In the genomic region with DNA sequence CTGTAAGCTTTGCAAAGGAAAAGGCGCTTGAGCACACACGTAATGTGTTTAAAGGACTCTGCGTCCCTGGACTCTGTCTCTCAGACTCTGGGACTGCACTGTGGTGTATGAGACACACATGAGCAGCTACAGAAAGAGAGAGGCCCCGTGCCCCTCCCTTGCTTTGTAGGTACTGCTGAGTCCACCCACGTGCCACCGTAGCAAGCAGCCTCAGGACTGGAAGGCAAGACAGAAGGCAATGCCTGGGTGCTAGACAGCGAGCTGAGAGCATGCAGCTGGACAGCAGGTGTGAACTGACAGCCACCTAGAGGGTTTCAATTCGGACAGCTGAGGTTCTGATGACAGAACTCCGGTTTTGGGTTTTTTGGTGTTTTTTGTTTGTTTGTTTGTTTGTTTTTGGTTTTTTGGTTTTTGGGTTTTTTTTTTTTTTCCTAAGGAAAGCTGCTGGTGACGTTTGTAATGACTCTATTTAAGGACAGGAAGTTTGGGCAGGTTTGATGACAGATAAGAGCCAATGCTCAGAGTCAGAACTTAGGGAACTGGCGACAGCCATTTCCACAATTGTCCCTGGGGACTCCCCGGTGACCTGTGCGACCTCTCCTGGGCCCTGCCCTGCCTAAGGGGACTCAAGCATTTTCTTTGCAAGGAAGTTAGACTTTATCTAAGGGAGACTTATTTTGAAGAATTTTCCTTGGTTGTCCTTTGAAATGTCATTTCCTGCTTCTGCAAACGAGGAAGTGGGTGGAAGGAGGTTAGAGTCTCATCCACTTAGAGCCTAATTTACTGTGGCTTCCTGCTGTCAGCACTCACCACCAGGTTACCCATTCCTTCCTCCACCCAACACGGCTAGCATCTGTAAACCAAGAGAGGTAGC, we compare ENCODE assay signal across 9 mouse cellular contexts.
DNase-seq lines count a peak whose midpoint lies in the region; ATAC-seq and TF ChIP-seq lines count a peak whose summit lies in the region.
"Had no signal": no experiment of that assay in that cellular context is flagged by ENCODE, and none has a peak within 500 bp of the region (broad histone marks: within the 10 kb centered on the region; RNA-seq: fewer than 3 reads in every experiment).

No protein-coding gene starts in this region.

- no peak for TF ChIP-seq CTCF in midbrain, postnatal 0 days (IDR thresholded peaks at IDR 0.05)

- peak; percentile 28 for DNase-seq in cerebellum, adult 18-20 months
- DNase-seq in CD4-positive, CD25-positive, alpha-beta regulatory T cell, adult 2 months (ENCODE audit: low read depth, low spot score): peak; percentile 72
- DNase-seq in heart, adult 8-10 months (ENCODE audit: low spot score): peak; percentile 85
- peak; percentile 67 for DNase-seq in thymus, postnatal 0 days (ENCODE audit: low spot score)
- no peak for DNase-seq in midbrain, postnatal 0 days (ENCODE audit: low spot score)
- DNase-seq in midbrain, embryonic 14.5 days: no peak
- DNase-seq: liver, embryonic 13.5 days had no signal

- no peak for ATAC-seq in cerebellum, adult (ENCODE audit: insufficient number of reproducible peaks, low FRiP score, low TSS enrichment)
- peak; percentile 82 for ATAC-seq in kidney, embryonic 16.5 days (ENCODE audit: low FRiP score, low TSS enrichment)
- ATAC-seq in midbrain, postnatal 0 days (ENCODE audit: low FRiP score): no peak
- ATAC-seq in midbrain, embryonic 14.5 days (ENCODE audit: low FRiP score, low TSS enrichment): no peak

- H3K9ac ChIP-seq in kidney, embryonic 16.5 days (replicated peaks; ENCODE audit: low read length): peak overlapping the region; percentile 16; the same call in 1 of the 2 replicates
- H3K9ac ChIP-seq in midbrain, postnatal 0 days (replicated peaks; ENCODE audit: low read length, poor library complexity, severe bottlenecking): no peak overlapping the region
- H3K9ac ChIP-seq in midbrain, embryonic 14.5 days (replicated peaks; ENCODE audit: low read length): no peak overlapping the region
- H3K9ac ChIP-seq: liver, embryonic 13.5 days had no signal

- peaks cover 23% of the 10 kb centered on the region for H3K4me1 ChIP-seq in kidney, embryonic 16.5 days (ENCODE audit: insufficient read depth, low read length)
- no peaks in the 10 kb centered on the region for H3K4me1 ChIP-seq in midbrain, postnatal 0 days (ENCODE audit: insufficient read depth, low read length)
- no peaks in the 10 kb centered on the region for H3K4me1 ChIP-seq in midbrain, embryonic 14.5 days (ENCODE audit: control insufficient read depth, insufficient read depth, low read length)

- WGBS in kidney, embryonic 16.5 days: 37% methylated on average over 15 of the region's 15 CpGs
- 69% methylated on average over 15 of the region's 15 CpGs for WGBS in midbrain, postnatal 0 days
- WGBS in midbrain, embryonic 14.5 days: 67% methylated on average over 15 of the region's 15 CpGs

- peak overlapping the region; percentile 83 for H3K27ac ChIP-seq in kidney, embryonic 16.5 days (ENCODE audit: low read length)
- H3K27ac ChIP-seq in midbrain, postnatal 0 days (ENCODE audit: low read depth, low read length): no peak overlapping the region
- no peak overlapping the region for H3K27ac ChIP-seq in midbrain, embryonic 14.5 days (replicated peaks; ENCODE audit: low read depth, low read length)
- H3K27ac ChIP-seq: liver, embryonic 13.5 days had no signal

- H3K27me3 ChIP-seq in kidney, embryonic 16.5 days (ENCODE audit: insufficient read depth, low read length): no peaks in the 10 kb centered on the region
- H3K27me3 ChIP-seq in midbrain, postnatal 0 days (ENCODE audit: insufficient read depth, low read length): no peaks in the 10 kb centered on the region
- H3K27me3 ChIP-seq in midbrain, embryonic 14.5 days (ENCODE audit: control insufficient read depth, insufficient read depth, low read length): no peaks in the 10 kb centered on the region
- H3K27me3 ChIP-seq: liver, embryonic 13.5 days had no signal

- H3K4me3 ChIP-seq in kidney, embryonic 16.5 days (ENCODE audit: low read length): no peak overlapping the region
- H3K4me3 ChIP-seq in midbrain, postnatal 0 days (ENCODE audit: low read depth, low read length): no peak overlapping the region
- H3K4me3 ChIP-seq in midbrain, embryonic 14.5 days (replicated peaks; ENCODE audit: low read depth, low read length): no peak overlapping the region
- H3K4me3 ChIP-seq: liver, embryonic 13.5 days had no signal

- H3K4me2 ChIP-seq in kidney, embryonic 16.5 days (replicated peaks; ENCODE audit: low read depth, low read length): no peak overlapping the region
- no peak overlapping the region for H3K4me2 ChIP-seq in midbrain, postnatal 0 days (ENCODE audit: low read depth, low read length, poor library complexity, severe bottlenecking)
- H3K4me2 ChIP-seq in midbrain, embryonic 14.5 days (ENCODE audit: low read length): no peak overlapping the region
- H3K4me2 ChIP-seq: liver, embryonic 13.5 days had no signal

- no peaks in the 10 kb centered on the region for H3K9me3 ChIP-seq in kidney, embryonic 16.5 days (ENCODE audit: low read length)
- no peaks in the 10 kb centered on the region for H3K9me3 ChIP-seq in midbrain, postnatal 0 days (ENCODE audit: low read length)
- H3K9me3 ChIP-seq in midbrain, embryonic 14.5 days (ENCODE audit: control insufficient read depth, low read length): no peaks in the 10 kb centered on the region
- H3K9me3 ChIP-seq: liver, embryonic 13.5 days had no signal

- no peaks in the 10 kb centered on the region for H3K36me3 ChIP-seq in kidney, embryonic 16.5 days (ENCODE audit: insufficient read depth, low read length)
- H3K36me3 ChIP-seq in midbrain, postnatal 0 days (ENCODE audit: insufficient read depth, low read length): no peaks in the 10 kb centered on the region
- no peaks in the 10 kb centered on the region for H3K36me3 ChIP-seq in midbrain, embryonic 14.5 days (ENCODE audit: control insufficient read depth, insufficient read depth, low read length)
- H3K36me3 ChIP-seq: liver, embryonic 13.5 days had no signal

Comparison
In these comparisons a context has a peak if more than half of its experiments do, and no peak if none do; other contexts are left out.
1. DNase-seq: peak in cerebellum, adult 18-20 months (2 of 2), CD4-positive, CD25-positive, alpha-beta regulatory T cell, adult 2 months (single experiment), heart, adult 8-10 months (single experiment) and thymus, postnatal 0 days (single experiment); none in midbrain, postnatal 0 days (single experiment) and midbrain, embryonic 14.5 days (single experiment).